Mouse (Mus musculus): ENCODE measurements around the gene Adamts2. TPM values are rescaled to one million over a fixed set of nuclear protein-coding genes. Genes with fewer than 3 reads are reported as not detected.

Gene Adamts2
- polyA plus RNA-seq, 3 experiments from 2014 or later = not detected

GRCm38 (mm10) chr11:50624239-50624638 is 22.4 kb downstream of the Adamts2 start:
- ATAC-seq = no peak

GRCm38 (mm10) chr11:50624720-50625119 is 22.8 kb downstream of the Adamts2 start:
- no peak for ATAC-seq

- ATAC-seq = no peak
Observed at GRCm38 (mm10) chr11:50628915-50629314, 27.0 kb downstream of the Adamts2 start.

- no peak for ATAC-seq
Observed at GRCm38 (mm10) chr11:50630462-50630861, 28.6 kb downstream of the Adamts2 start.

- no peak for ATAC-seq
Observed at GRCm38 (mm10) chr11:50632270-50632669, 30.4 kb downstream of the Adamts2 start.

GRCm38 (mm10) chr11:50635051-50635590 is 33.2 kb downstream of the Adamts2 start:
- ATAC-seq = no peak

GRCm38 (mm10) chr11:50637026-50637425 is 35.1 kb downstream of the Adamts2 start:
- no peak for ATAC-seq

GRCm38 (mm10) chr11:50638197-50638867 is 36.4 kb downstream of the Adamts2 start:
- no peak for ATAC-seq

- no peak for ATAC-seq
Observed at GRCm38 (mm10) chr11:50638868-50639220, 37.0 kb downstream of the Adamts2 start.

GRCm38 (mm10) chr11:50642583-50642982 is 40.7 kb downstream of the Adamts2 start:
- no peak for ATAC-seq

GRCm38 (mm10) chr11:50646148-50646547 is 44.3 kb downstream of the Adamts2 start:
- no peak for ATAC-seq

- no peak for ATAC-seq
Observed at GRCm38 (mm10) chr11:50648143-50648807, 46.4 kb downstream of the Adamts2 start.

- ATAC-seq = no peak
Observed at GRCm38 (mm10) chr11:50650037-50650436, 48.2 kb downstream of the Adamts2 start.

GRCm38 (mm10) chr11:50653746-50654431 is 52.0 kb downstream of the Adamts2 start:
- no peak for ATAC-seq

- no peak for ATAC-seq
Observed at GRCm38 (mm10) chr11:50658826-50659225, 56.9 kb downstream of the Adamts2 start.

- no peak for ATAC-seq
Observed at GRCm38 (mm10) chr11:50662176-50662575, 60.3 kb downstream of the Adamts2 start.

GRCm38 (mm10) chr11:50664826-50665225 is 62.9 kb downstream of the Adamts2 start:
- ATAC-seq = no peak

GRCm38 (mm10) chr11:50669542-50670362 is 67.9 kb downstream of the Adamts2 start:
- ATAC-seq = no peak

- no peak for ATAC-seq
Observed at GRCm38 (mm10) chr11:50670363-50670725, 68.5 kb downstream of the Adamts2 start.

GRCm38 (mm10) chr11:50670881-50671280 is 69.0 kb downstream of the Adamts2 start:
- no peak for ATAC-seq

GRCm38 (mm10) chr11:50671376-50671775 is 69.5 kb downstream of the Adamts2 start:
- ATAC-seq = no peak

- no peak for ATAC-seq
Observed at GRCm38 (mm10) chr11:50671820-50672310, 70.0 kb downstream of the Adamts2 start.

- no peak for ATAC-seq
Observed at GRCm38 (mm10) chr11:50672866-50673265, 71.0 kb downstream of the Adamts2 start.

Data from inflammation-experienced regulatory T-cells, adult 6 months (primary cell).